Mouse (Mus musculus) liver, postnatal 0 days (tissue): ENCODE data around the gene Adcy10. TPM values are rescaled to one million over a fixed set of nuclear protein-coding genes. Genes with fewer than 3 reads are reported as not detected.
A peak's percentile ranks its signal among the peaks of the same experiment; 100 is the strongest.

Experiments used
- ATAC-seq: fragments of 200-750 bp; cut with Nextera tagmentation; 2 replicates; pipeline ENCODE4 v1.8.0; 2017; ENCODE audit warnings: mild to moderate bottlenecking, moderate library complexity
- DNase-seq: peaks from one replicate; pipeline ENCODE4 v3.0.0-alpha.2; 2016
- H3K27ac ChIP-seq: fragments of 300-500 bp; sonication (generic); 2 replicates; pipeline ENCODE4 v1.5.1; 2014; ENCODE audit warnings: antibody characterized with exemption, moderate library complexity, mild to moderate bottlenecking, low read depth
- H3K27me3 ChIP-seq: fragments of 300-500 bp; sonication (generic); 2 replicates; pipeline ENCODE4 v1.6.1; 2014; ENCODE audit warnings: low read length, control low read depth, mixed read lengths; ENCODE audit not compliant: insufficient read depth
- H3K36me3 ChIP-seq: fragments of 300-500 bp; sonication (generic); replicated peaks from 2 replicates; pipeline ENCODE4 v1.6.1; 2014; ENCODE audit warnings: mild to moderate bottlenecking, control low read depth, low read length, moderate library complexity, mixed read lengths; ENCODE audit not compliant: insufficient read depth
- H3K4me1 ChIP-seq: fragments of 300-500 bp; sonication (generic); 2 replicates; pipeline ENCODE4 v1.6.1; 2014; ENCODE audit warnings: antibody characterized with exemption, mild to moderate bottlenecking, control low read depth; ENCODE audit not compliant: insufficient read depth
- H3K4me2 ChIP-seq: fragments of 300-500 bp; sonication (generic); 2 replicates; pipeline ENCODE4 v1.6.1; 2014; ENCODE audit warnings: low read depth, mild to moderate bottlenecking, low read length, moderate library complexity, mixed read lengths
- H3K4me3 ChIP-seq: fragments of 300-500 bp; sonication (generic); 2 replicates; pipeline ENCODE4 v1.5.1; 2014; ENCODE audit warnings: low read depth, low read length
- H3K9ac ChIP-seq: fragments of 300-500 bp; sonication (generic); replicated peaks from 2 replicates; pipeline ENCODE4 v1.6.1; 2014; ENCODE audit warnings: mild to moderate bottlenecking, moderate library complexity
- H3K9me3 ChIP-seq: fragments of 300-500 bp; sonication (generic); 2 replicates; pipeline ENCODE4 v1.6.1; 2016; ENCODE audit warnings: mild to moderate bottlenecking, control low read depth, low read length, mixed read lengths
- CTCF ChIP-seq: sonication (generic); IDR thresholded peaks from 2 replicates; pipeline ENCODE4 v1.5.1; 2016; ENCODE audit warnings: antibody characterized with exemption, low read depth
- EP300 ChIP-seq: IDR thresholded peaks from 2 replicates; pipeline ENCODE4 v1.6.1; 2016; ENCODE audit warnings: antibody characterized with exemption, low read depth, mild to moderate bottlenecking
- WGBS: fragments of 180-500 bp; shearing (Covaris S2); extraction: QIAGEN DNeasy Blood & Tissue Kit; methylation state at CpG from one replicate; pipeline ENCODE4 v1.1.7; 2014; ENCODE audit not compliant: insufficient replicate concordance; 5-methylcytosine and 5-hydroxymethylcytosine counted together
- polyA plus RNA-seq: library from polyadenylated mRNA; unstranded; fragments of >200 nt; fragmentation: Nextera tagmentation; extraction: Ambion mirVana; gene quantifications from 2 replicates; pipeline ENCODE4 v1.2.1, GENCODE M21; 2015

The Adcy10 gene
- 0.08 and 0.19 TPM in 2 replicates for polyA plus RNA-seq

GRCm38 (mm10) chr1:165484688-165485233, at the start of gene Adcy10:
Gene Adcy10 (plus strand): TSS chr1:165485183.
- H3K4me3 ChIP-seq: no peak within 1 kb of the TSS
- 67% methylated on average over 8 of the region's 8 CpGs for WGBS
- H3K9ac ChIP-seq: no peak within 1 kb of the TSS
- peak; percentile 29 for DNase-seq
- no peaks in the 10 kb centered on the region for H3K9me3 ChIP-seq
- peak within 1 kb of the TSS; percentile 28; the same call in 1 of the 2 replicates for H3K4me2 ChIP-seq
- no peaks in the 10 kb centered on the region for H3K27me3 ChIP-seq
- peak within 1 kb of the TSS; percentile 82 for H3K27ac ChIP-seq
- TF ChIP-seq EP300 (peak; percentile 86), CTCF (no peak)
- peak; percentile 83 for ATAC-seq
- peaks cover 22% of the 10 kb centered on the region for H3K36me3 ChIP-seq
- peaks cover 19% of the 10 kb centered on the region for H3K4me1 ChIP-seq

GRCm38 (mm10) chr1:165438289-165439021, 46.5 kb upstream of the Adcy10 start:
- Histone ChIP-seq H3K4me1 (peaks cover 6% of the 10 kb centered on the region; the same call in 1 of the 2 replicates), H3K9ac (no peak overlapping the region), H3K4me2 (no peak overlapping the region), H3K4me3 (no peak overlapping the region), H3K9me3 (no peaks in the 10 kb centered on the region), H3K27me3 (no peaks in the 10 kb centered on the region), H3K27ac (no peak overlapping the region), H3K36me3 (no peaks in the 10 kb centered on the region)
- WGBS: 49% methylated on average over 1 of the region's 1 CpGs
- DNase-seq: no peak
- no peak for TF ChIP-seq EP300
- ATAC-seq: no peak

- Histone ChIP-seq H3K36me3 (no peaks in the 10 kb centered on the region), H3K9ac (no peak overlapping the region), H3K4me1 (peaks cover 6% of the 10 kb centered on the region; the same call in 1 of the 2 replicates), H3K4me3 (no peak overlapping the region), H3K4me2 (no peak overlapping the region), H3K27me3 (no peaks in the 10 kb centered on the region), H3K27ac (no peak overlapping the region), H3K9me3 (no peaks in the 10 kb centered on the region)
- ATAC-seq: no peak
- DNase-seq: no peak
- TF ChIP-seq EP300: no peak
- no peak for TF ChIP-seq CTCF
- 76% methylated on average over 3 of the region's 3 CpGs for WGBS
These were observed 44.2 kb upstream of the Adcy10 start for GRCm38 (mm10) chr1:165440788-165441187.

DNA sequence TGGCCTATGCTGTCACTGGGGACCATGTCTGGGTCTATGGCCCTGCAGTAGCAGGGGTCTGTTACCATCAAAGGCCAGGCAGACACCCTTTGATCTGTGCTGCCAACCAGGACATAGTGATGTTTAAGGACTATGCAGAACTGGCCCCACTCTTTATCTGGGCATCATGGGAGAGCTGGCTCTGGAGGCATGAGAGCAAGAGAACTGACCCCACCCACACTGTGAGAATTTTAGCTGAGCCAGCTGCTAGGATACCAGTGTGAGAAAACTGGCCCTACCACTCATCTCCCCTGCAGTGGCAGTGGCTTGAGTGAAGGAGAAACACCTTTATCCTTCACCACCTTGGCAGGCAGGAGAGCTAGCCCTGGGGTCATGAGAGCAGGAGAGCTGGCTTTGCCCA, 43.8 kb upstream of the Adcy10 start:
- DNase-seq (no peak), ATAC-seq (no peak)
- no peaks in the 10 kb centered on the region for H3K27me3 ChIP-seq
- no peak overlapping the region for H3K4me2 ChIP-seq
- no peak overlapping the region for H3K4me3 ChIP-seq
- TF ChIP-seq EP300 (no peak), CTCF (no peak)
- H3K9me3 ChIP-seq: no peaks in the 10 kb centered on the region
- peaks cover 6% of the 10 kb centered on the region; the same call in 1 of the 2 replicates for H3K4me1 ChIP-seq
- no peak overlapping the region for H3K27ac ChIP-seq
- H3K9ac ChIP-seq: no peak overlapping the region
- no peaks in the 10 kb centered on the region for H3K36me3 ChIP-seq

DNA sequence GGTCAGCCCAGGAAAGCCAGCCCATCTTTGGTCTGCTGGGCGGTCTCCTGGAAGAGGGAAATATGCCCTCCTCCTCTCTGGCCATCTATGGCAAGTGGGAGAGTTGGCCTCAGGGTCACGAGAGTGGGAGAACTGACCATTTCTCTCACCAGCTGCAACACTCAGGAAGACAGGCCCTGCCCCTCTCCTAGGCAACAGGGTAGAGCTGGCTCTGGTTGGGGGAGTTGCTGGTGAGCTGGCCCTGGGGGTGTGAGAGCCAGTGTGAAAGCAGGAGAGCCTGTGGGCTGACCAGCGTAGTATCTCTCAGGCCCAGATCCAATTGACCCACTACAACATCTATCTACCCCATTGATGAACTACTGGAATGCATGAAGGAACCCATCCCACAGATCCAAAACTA, 43.3 kb upstream of the Adcy10 start:
- Histone ChIP-seq H3K36me3 (no peaks in the 10 kb centered on the region), H3K27ac (no peak overlapping the region), H3K4me1 (peaks cover 6% of the 10 kb centered on the region; the same call in 1 of the 2 replicates), H3K9me3 (no peaks in the 10 kb centered on the region), H3K9ac (no peak overlapping the region), H3K4me2 (no peak overlapping the region), H3K4me3 (no peak overlapping the region), H3K27me3 (no peaks in the 10 kb centered on the region)
- no peak for ATAC-seq
- DNase-seq: no peak
- WGBS: 91% methylated on average over 3 of the region's 3 CpGs
- no peak for TF ChIP-seq EP300
- no peak for TF ChIP-seq CTCF

GRCm38 (mm10) chr1:165459041-165459502, 25.9 kb upstream of the Adcy10 start:
- Histone ChIP-seq H3K4me3 (peak overlapping the region; percentile 98), H3K4me1 (no peaks in the 10 kb centered on the region), H3K9ac (peak overlapping the region; percentile 99), H3K27ac (peak overlapping the region; percentile 99), H3K9me3 (peaks cover 4% of the 10 kb centered on the region; the same call in 1 of the 2 replicates), H3K4me2 (peak overlapping the region; percentile 74), H3K27me3 (no peaks in the 10 kb centered on the region), H3K36me3 (0 out of 2 replicates have a peak, but pooled peaks cover 3% of the 10 kb centered on the region)
- DNase-seq (no peak), ATAC-seq (no peak)
- no peak for TF ChIP-seq EP300
- TF ChIP-seq CTCF: no peak
- 9% methylated on average over 7 of the region's 7 CpGs for WGBS
